Mouse (Mus musculus) WW6 (cell line): ENCODE results near the gene Tcf3.

Source experiments
- DNase-seq: peaks from one replicate; pipeline ENCODE4 v3.0.0-alpha.2; 2013; ENCODE audit warnings: low read depth, low spot score

Tcf3 gene

DNA sequence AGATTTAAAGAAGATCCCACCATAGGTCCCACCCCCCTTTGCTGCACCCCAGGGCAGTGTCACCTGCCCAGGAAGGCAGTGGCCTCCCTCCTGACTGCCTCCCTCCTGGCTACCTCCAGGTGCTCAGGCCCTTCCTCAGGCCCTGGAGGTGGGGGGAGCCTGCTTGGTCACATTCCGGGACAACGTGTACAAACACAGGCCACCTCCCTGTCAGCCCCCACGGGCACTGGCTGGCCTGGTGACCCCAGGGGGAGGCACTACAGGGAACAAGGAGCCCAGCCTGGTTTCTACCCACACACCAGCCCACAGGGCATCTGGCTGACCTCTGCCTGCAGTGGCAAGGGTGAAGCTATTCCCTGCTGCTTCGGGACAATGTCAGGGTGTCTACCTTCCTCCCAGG is 4.5 kb upstream of the Tcf3 start:
- DNase-seq: no peak

GRCm38 (mm10) chr10:80436276-80436675 is 2.8 kb upstream of the Tcf3 start:
- peak; percentile 60 for DNase-seq

DNA sequence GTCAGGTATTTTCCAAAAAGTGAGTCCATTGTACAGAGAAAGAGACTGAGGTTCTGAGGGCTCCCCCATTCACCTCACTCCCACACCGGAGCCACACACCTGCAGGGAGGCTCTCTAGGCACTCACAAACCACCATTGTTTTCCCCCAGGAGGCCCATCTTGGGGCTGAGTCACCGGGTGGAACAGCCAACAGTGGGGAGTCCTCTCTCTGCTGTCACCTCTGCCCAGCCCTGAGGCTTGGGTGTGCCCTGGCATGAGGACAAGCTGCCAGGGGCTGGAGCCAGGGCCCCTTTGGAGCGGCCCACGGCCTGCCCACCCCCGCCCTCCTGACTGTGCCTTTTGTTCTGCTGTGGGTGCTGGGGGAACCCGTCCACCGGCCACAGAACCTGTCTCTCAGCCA is 2.3 kb upstream of the Tcf3 start:
- DNase-seq: no peak

GRCm38 (mm10) chr10:80434823-80435222 is 1.4 kb upstream of the Tcf3 start:
- DNase-seq: no peak

- no peak for DNase-seq
Observed at GRCm38 (mm10) chr10:80434233-80434592, 766 bp upstream of the Tcf3 start.

DNA sequence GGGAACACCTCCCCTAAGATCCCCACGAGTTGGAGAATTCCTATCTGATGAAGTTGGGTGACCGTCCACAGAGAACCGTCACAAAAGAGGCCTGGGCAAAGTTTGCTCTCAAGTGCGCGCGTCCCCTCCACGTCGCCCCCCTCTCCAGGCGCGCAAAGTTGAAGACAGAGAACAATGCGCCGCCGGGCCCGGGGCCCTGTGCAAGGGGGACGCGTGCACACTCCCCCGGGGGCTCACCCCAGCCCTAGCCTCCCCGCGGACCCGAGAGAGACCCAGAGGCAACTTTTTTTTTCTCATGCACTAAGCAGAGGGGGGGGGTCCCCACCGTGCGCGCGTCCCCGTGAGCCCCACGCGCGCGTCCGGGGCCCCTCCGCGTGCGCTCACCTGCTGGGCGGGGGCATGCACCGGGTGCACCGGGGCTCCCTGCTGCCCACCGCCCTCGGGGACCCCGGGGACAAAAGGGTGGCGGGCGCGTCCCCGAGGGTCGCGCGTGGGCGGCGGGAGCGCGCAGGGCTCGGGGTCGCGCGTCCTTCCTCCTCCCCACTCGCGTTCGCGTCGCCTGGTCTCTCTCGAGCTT is 423 bp downstream of the Tcf3 start:
- DNase-seq: no peak

- no peak for DNase-seq
Observed at GRCm38 (mm10) chr10:80432387-80432785, 1.1 kb downstream of the Tcf3 start.

- DNase-seq: no peak
Observed at GRCm38 (mm10) chr10:80431570-80432386, 1.7 kb downstream of the Tcf3 start.

DNA sequence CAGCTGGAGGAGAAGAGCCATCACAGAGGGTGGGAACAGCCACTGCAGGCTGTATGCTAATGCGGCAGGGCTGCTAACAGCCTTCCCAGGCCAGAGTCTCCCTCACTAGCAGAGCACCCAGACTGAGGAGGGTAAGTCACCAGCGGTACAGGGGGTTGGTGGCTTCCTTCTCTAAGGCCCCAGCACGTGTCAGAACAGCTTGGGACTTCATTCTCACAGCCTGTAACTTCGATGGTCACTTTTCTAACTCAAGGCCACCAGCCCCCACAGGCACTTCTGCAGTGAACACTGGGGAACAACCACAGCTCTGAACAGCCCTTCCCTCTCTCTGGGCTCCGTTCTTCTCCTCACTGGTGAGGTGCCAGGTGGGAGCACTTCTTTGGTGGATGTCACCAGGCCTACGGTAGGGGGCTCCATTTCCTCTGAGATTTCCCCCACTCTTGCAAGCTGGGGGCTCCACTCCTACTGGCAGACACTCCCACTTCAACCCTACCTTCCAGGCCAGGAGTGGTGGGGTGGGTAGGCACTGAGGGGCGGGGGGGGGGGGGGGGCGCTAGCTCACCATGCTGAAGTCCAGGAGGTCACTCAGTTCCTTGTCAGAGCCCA is 3.0 kb downstream of the Tcf3 start:
- no peak for DNase-seq

- no peak for DNase-seq
Observed at GRCm38 (mm10) chr10:80429800-80430199, 3.6 kb downstream of the Tcf3 start.

GRCm38 (mm10) chr10:80425041-80425440 is 8.4 kb downstream of the Tcf3 start:
- DNase-seq: no peak

DNA sequence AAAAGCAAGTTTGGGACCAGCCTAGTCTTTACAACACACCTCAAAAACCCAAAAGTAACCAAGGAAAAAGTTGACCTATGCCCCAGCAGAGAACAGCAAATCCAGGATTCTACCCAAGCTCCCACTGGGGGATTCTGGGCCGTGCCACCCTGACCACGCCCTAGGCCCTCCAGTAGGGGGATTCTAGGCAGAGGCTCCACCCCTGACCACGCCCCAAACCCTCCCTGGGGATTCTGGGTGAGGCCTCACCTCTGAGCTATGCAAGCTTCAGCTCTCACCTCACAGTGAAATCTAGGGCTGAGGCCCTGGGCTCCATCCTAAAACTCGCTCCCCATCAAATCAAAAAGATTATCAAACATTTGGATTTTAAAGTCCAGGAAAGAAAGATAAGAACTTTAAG is 9.9 kb downstream of the Tcf3 start:
- DNase-seq: no peak

GRCm38 (mm10) chr10:80421651-80422472 is 11.6 kb downstream of the Tcf3 start:
- DNase-seq: no peak

DNA sequence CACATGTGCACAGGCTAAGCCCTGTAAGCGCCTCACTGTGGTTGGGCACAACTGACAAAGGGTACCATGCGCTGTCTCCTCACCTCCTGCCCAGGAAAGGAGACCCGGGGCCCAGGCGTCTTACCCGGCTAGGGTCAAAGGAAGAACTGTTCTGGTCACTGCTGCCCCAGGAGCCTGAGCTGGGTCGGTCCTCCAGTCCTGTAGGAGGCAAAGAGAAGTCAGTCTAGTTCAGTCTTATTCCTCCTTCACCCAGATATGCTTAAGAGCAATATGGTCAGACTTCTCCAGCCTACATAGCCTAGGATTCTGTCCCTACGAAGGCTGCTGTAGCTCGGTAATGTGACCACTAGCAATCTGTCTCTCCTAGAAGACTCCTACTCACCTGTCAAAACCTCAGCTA is 12.2 kb downstream of the Tcf3 start:
- DNase-seq: no peak

DNA sequence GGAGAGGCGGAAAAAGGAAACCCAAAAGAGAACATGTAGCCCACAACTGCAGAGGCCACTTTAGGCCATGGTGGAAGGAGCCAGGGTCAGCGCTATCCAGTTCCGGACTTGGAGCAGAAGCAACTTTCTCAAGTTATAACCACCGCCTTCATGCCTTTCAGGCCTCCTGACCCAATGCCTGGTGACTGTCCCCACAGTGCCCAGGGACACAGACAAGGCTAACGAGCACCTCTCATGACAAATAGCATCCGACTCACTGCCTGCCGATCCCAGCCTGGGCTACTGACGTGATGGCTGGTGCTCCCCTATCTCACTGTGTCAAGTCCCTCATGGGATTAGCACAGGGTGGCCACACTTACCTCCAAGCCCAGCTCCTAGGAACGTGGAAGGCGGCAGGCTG is 12.7 kb downstream of the Tcf3 start:
- DNase-seq: no peak

DNA sequence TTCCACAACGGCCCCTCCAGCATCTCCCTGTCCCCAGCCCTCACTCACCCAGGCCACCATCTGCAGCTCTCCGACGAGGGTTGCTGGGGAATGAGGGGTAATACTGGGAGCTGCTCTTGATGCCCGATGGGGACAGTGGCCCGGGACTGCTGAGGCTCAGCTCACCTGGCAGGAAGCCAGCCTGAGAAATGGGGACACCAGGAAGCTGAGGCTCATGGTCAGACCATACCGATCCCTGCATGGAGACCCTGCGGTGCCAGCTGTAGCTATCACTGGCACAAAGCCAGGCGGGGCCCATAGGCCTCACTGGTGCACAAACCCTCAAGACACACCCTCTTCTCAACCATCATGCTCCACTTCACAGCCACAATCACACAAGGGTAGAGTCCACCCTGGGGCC is 14.0 kb downstream of the Tcf3 start:
- no peak for DNase-seq

- no peak for DNase-seq
Observed at GRCm38 (mm10) chr10:80418311-80418710, 15.1 kb downstream of the Tcf3 start.

DNA sequence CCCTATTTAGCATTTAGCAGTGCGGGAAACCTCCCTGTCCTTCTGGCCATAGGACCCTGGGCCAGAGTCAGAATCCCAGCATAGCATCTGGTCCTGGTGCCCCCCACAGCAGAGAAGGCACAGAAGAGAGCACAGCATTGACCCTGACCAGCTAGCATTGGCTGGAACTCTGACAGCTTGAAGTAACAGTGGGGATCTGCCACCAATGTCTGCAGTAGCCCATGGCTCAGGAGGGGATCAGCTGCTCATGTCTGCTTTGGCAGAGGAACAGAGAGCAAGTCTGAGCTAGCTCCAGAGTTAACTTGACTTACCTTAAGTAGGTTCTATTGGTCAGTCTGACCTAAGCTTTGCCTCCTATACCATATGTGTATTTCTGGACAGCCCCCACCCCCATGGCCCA is 15.6 kb downstream of the Tcf3 start:
- no peak for DNase-seq

- DNase-seq: no peak
Observed at GRCm38 (mm10) chr10:80417371-80417770, 16.1 kb downstream of the Tcf3 start.

DNA sequence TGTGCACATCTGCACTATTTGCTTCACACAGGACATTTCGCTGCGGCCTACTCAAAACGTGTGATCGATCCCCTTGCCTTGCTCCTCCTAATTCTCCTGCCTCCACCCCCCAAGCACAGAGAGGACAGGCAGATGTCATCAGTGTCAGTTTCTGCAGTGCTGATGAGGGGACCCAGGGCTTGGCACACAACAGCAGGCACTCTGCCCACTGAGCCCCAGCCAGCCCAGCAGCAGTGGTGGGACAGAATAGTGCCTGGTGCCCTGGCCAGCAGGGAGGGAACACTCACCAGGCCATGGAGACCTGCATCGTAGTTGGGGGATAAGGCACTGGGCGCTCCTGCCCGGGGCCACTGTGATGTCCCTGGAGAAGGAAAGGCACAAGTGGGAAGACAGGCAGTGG is 17.9 kb downstream of the Tcf3 start:
- no peak for DNase-seq

DNA sequence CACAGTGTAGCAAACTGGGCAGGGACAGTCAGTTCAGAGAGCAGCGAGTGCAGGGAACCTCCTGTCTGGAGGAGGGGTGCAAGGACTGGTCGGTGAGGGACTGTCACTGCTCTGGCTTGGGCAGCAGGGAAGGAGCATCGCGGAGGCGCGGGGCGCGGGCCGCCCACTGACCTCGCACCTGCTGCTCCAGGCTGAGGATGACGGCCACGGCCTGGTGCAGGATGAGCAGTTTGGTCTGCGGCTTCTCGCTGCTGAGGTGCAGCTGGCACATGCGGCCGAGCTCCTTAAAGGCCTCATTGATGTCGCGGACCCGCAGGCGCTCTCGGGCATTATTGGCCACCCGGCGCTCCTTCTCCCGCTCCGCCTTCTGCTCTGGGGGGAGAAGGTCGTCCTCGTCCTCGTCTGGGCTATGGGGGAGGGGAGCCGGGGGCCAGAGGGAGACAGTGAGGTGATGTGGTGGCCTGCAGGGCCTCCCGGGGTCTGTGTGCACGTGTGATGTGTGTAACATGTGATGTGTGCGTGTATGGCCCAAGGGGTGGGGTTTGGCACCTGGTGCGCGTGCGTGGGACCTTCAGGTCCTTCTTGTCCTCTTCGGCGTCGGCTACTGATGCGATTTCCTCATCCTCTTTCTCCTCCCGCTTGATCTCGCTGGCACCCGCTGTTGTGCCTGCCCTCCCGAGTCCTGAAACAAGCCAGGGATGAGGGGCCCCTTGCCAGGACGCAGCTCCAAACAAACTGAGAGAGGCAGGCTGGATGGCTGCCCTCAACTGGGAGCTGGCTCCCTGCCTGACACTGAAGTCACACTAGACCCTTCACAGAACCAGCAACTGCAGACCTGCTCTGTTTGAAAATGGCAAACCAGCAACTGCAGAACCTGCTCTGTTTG is 20.5 kb downstream of the Tcf3 start:
- DNase-seq: no peak
